Mouse (Mus musculus) liver, postnatal 0 days (tissue): Measurements from ENCODE around the gene Tet1. TPM values are rescaled to one million over a fixed set of nuclear protein-coding genes. Genes with fewer than 3 reads are reported as not detected.

ENCODE experiments used
- ATAC-seq: fragments of 200-750 bp; cut with Nextera tagmentation; 2 replicates; pipeline ENCODE4 v1.8.0; 2017; ENCODE audit warnings: mild to moderate bottlenecking, moderate library complexity
- DNase-seq: peaks from one replicate; pipeline ENCODE4 v3.0.0-alpha.2; 2016
- H3K27ac ChIP-seq: fragments of 300-500 bp; sonication (generic); 2 replicates; pipeline ENCODE4 v1.5.1; 2014; ENCODE audit warnings: antibody characterized with exemption, moderate library complexity, mild to moderate bottlenecking, low read depth
- H3K27me3 ChIP-seq: fragments of 300-500 bp; sonication (generic); 2 replicates; pipeline ENCODE4 v1.6.1; 2014; ENCODE audit warnings: low read length, control low read depth, mixed read lengths; ENCODE audit not compliant: insufficient read depth
- H3K36me3 ChIP-seq: fragments of 300-500 bp; sonication (generic); replicated peaks from 2 replicates; pipeline ENCODE4 v1.6.1; 2014; ENCODE audit warnings: mild to moderate bottlenecking, control low read depth, low read length, moderate library complexity, mixed read lengths; ENCODE audit not compliant: insufficient read depth
- H3K4me1 ChIP-seq: fragments of 300-500 bp; sonication (generic); 2 replicates; pipeline ENCODE4 v1.6.1; 2014; ENCODE audit warnings: antibody characterized with exemption, mild to moderate bottlenecking, control low read depth; ENCODE audit not compliant: insufficient read depth
- H3K4me2 ChIP-seq: fragments of 300-500 bp; sonication (generic); 2 replicates; pipeline ENCODE4 v1.6.1; 2014; ENCODE audit warnings: low read depth, mild to moderate bottlenecking, low read length, moderate library complexity, mixed read lengths
- H3K4me3 ChIP-seq: fragments of 300-500 bp; sonication (generic); 2 replicates; pipeline ENCODE4 v1.5.1; 2014; ENCODE audit warnings: low read depth, low read length
- H3K9ac ChIP-seq: fragments of 300-500 bp; sonication (generic); replicated peaks from 2 replicates; pipeline ENCODE4 v1.6.1; 2014; ENCODE audit warnings: mild to moderate bottlenecking, moderate library complexity
- H3K9me3 ChIP-seq: fragments of 300-500 bp; sonication (generic); 2 replicates; pipeline ENCODE4 v1.6.1; 2016; ENCODE audit warnings: mild to moderate bottlenecking, control low read depth, low read length, mixed read lengths
- CTCF ChIP-seq: sonication (generic); IDR thresholded peaks from 2 replicates; pipeline ENCODE4 v1.5.1; 2016; ENCODE audit warnings: antibody characterized with exemption, low read depth
- EP300 ChIP-seq: IDR thresholded peaks from 2 replicates; pipeline ENCODE4 v1.6.1; 2016; ENCODE audit warnings: antibody characterized with exemption, low read depth, mild to moderate bottlenecking
- WGBS: fragments of 180-500 bp; shearing (Covaris S2); extraction: QIAGEN DNeasy Blood & Tissue Kit; methylation state at CpG from one replicate; pipeline ENCODE4 v1.1.7; 2014; ENCODE audit not compliant: insufficient replicate concordance; 5-methylcytosine and 5-hydroxymethylcytosine counted together
- polyA plus RNA-seq: library from polyadenylated mRNA; unstranded; fragments of >200 nt; fragmentation: Nextera tagmentation; extraction: Ambion mirVana; gene quantifications from 2 replicates; pipeline ENCODE4 v1.2.1, GENCODE M21; 2015

The Tet1 gene
- polyA plus RNA-seq, 1 experiment from 2014 or later: 0.97 TPM

DNA sequence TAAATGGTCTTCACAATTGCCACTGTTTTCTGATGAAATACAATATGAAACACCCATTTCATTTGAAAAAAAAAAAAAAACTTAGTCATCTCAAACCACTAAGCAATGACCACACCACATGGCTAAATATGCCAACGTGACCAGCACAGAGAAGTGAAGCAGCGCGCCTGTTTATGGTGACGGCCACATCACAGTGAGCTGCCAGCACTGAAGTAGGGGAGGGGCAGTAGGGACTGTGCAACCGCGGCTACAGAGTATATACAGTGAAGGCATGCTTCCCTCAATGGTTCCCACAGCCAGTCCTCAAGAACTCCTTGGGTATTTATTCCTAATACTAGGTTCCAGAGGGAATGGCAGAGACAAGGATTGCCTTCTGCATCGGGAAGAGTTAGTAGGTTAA, 100.5 kb downstream of the Tet1 start:
- no peaks in the 10 kb centered on the region for H3K27me3 ChIP-seq
- DNase-seq: no peak
- no peaks in the 10 kb centered on the region for H3K9me3 ChIP-seq
- TF ChIP-seq CTCF (no peak), EP300 (no peak)
- H3K9ac ChIP-seq: no peak overlapping the region
- 86% methylated on average over 7 of the region's 7 CpGs for WGBS
- H3K27ac ChIP-seq: no peak overlapping the region
- ATAC-seq: no peak
- H3K4me1 ChIP-seq: no peaks in the 10 kb centered on the region
- no peak overlapping the region for H3K4me2 ChIP-seq
- H3K4me3 ChIP-seq: no peak overlapping the region
- H3K36me3 ChIP-seq: 0 out of 2 replicates have a peak, but pooled peaks cover under 1% of the 10 kb centered on the region

DNA sequence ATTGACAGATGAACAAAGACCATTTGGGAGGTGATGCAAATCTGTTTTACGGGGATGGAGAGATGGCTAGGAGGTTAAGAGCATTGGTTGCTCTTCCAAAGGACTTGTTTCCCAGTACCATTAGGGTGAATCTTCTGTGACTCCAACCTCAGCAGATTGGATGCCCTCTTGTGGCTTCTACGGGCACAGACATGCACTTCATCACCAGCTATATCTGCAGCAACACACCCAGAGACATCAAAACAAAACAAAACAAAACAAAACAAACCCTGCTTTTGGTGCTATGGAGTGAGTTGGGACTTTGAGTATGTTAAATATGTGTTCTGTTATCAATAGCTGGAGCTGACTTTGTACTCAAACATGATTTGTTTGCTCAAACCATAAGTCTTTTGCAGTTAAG, 104.7 kb downstream of the Tet1 start:
- H3K4me2 ChIP-seq: no peak overlapping the region
- no peak overlapping the region for H3K27ac ChIP-seq
- peak; percentile 59 for TF ChIP-seq CTCF
- no peak for TF ChIP-seq EP300
- WGBS: 67% methylated on average over 2 of the region's 2 CpGs
- no peaks in the 10 kb centered on the region for H3K36me3 ChIP-seq
- no peaks in the 10 kb centered on the region for H3K4me1 ChIP-seq
- no peak overlapping the region for H3K4me3 ChIP-seq
- ATAC-seq (no peak), DNase-seq (no peak)
- H3K9ac ChIP-seq: no peak overlapping the region
- H3K9me3 ChIP-seq: no peaks in the 10 kb centered on the region
- no peaks in the 10 kb centered on the region for H3K27me3 ChIP-seq

DNA sequence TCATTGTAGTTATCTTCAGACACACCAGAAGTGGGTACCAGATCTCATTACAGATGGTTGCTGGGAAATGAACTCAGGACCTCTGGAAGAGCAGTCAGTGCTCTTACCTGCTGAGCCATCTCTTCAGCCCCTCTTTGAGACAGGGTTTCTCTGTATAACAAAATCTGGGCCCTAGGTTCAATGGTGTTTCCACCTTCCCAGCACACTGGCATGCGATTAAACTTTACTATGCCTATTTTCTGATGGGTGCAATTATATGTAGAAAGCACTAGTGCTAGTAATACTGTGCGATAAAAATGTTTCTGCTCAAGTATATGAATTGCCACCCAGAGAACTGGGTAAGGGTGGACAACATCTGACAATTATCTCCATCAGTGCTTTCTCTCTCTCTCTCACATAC, 105.5 kb downstream of the Tet1 start:
- Histone ChIP-seq H3K4me2 (no peak overlapping the region), H3K9me3 (no peaks in the 10 kb centered on the region), H3K27me3 (no peaks in the 10 kb centered on the region), H3K4me1 (no peaks in the 10 kb centered on the region), H3K4me3 (no peak overlapping the region), H3K27ac (no peak overlapping the region), H3K9ac (no peak overlapping the region), H3K36me3 (no peaks in the 10 kb centered on the region)
- 91% methylated on average over 2 of the region's 2 CpGs for WGBS
- no peak for TF ChIP-seq CTCF
- TF ChIP-seq EP300: no peak
- ATAC-seq (no peak), DNase-seq (no peak)

DNA sequence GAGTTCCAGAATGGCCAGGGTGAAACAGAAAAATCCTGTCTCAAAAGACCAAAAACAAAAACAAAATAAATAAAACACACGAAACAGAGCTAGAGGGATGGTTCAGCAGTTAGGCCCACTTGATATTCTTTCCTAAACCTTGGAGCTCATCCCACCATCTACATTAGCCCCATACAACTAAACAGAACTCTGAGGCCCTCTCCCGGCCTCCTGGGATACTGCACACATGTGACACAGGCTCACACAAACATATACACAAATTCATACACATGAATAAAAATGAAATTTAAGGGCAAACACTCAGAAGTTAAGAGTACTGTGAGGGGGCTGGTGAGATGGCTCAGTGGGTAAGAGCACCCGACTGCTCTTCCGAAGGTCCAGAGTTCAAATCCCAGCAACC, 114.6 kb downstream of the Tet1 start:
- Histone ChIP-seq H3K4me2 (no peak overlapping the region), H3K4me1 (peaks cover 15% of the 10 kb centered on the region), H3K9me3 (no peaks in the 10 kb centered on the region), H3K27ac (no peak overlapping the region), H3K36me3 (peaks cover 9% of the 10 kb centered on the region), H3K27me3 (no peaks in the 10 kb centered on the region), H3K4me3 (no peak overlapping the region), H3K9ac (no peak overlapping the region)
- TF ChIP-seq EP300 (no peak), CTCF (no peak)
- 94% methylated on average over 4 of the region's 4 CpGs for WGBS
- no peak for ATAC-seq
- no peak for DNase-seq

DNA sequence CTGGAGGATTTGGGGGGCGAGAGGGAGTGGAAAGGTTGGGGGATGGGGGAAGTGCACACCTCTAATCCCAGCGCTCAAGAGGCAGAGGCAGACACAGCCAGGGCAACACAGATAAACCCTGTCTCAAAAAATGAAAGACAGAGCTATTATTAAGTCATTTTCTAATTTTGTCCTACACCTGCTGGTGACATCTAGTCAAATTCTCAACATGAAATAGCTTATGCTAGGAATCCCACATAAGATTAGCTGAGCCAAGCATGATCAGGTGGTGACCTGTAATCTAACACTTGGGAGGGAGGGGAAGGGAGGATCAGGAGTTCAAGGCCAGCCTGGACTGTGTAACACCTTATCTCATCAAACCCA, 115.7 kb downstream of the Tet1 start:
- H3K27me3 ChIP-seq: no peaks in the 10 kb centered on the region
- TF ChIP-seq EP300 (no peak), CTCF (no peak)
- H3K9me3 ChIP-seq: no peaks in the 10 kb centered on the region
- H3K9ac ChIP-seq: peak overlapping the region; percentile 96
- peaks cover 15% of the 10 kb centered on the region for H3K4me1 ChIP-seq
- peak overlapping the region; percentile 97 for H3K27ac ChIP-seq
- peak overlapping the region; percentile 90 for H3K4me2 ChIP-seq
- DNase-seq (no peak), ATAC-seq (no peak)
- 49% methylated on average over 2 of the region's 2 CpGs for WGBS
- peaks cover 20% of the 10 kb centered on the region for H3K36me3 ChIP-seq
- H3K4me3 ChIP-seq: peak overlapping the region; percentile 87

DNA sequence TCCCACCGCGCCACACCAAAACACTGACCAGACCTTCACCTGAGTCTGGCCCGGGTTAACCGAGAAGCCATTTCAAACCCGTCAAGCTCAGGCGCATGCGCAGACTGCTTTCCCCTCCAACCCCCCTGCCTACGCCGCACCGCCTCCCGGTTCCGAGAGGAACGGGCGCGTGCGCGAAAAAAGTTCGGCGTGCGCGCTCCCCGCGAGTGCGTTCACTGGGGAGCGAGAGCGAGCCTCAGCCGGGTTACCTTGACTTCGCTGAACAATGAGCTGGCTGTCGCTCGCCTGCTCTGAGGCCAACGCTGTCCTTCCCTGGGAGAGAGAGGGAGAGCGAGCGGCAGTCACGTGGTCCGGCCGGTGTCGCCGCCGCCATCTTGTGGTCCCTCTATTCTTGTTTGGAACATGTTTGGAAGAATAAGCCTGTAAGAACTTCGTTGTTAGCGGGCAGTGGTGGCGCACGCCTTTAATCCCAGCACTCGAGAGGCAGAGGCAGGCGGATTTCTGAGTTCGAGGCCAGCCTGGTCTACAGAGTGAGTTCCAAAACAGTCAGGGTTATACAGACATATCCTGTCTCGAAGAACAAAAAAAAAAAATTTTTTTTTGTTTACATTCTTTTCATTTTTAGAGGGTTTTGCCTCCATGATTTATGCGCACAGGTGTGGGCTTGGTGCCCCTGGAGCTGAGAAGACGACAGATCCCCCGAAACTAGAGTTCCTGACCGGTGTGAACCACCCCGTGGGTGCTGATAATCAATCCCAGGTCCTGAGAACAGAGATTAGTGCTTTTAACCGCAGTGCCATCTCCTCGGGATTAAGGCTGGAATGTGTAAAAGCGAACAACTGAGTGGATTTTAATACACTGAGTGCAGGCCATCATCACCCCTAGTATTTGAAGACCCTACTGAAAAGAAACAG, 116.4 kb downstream of the Tet1 start, which contains the start of gene Ccar1:
Gene Ccar1 (minus strand): TSS at position 110 of the 914 bp plus-strand sequence.
- H3K4me3 ChIP-seq: peak within 1 kb of the TSS; percentile 87
- no peaks in the 10 kb centered on the region for H3K27me3 ChIP-seq
- DNase-seq: peak; percentile 99
- H3K9me3 ChIP-seq: no peaks in the 10 kb centered on the region
- H3K4me2 ChIP-seq: peak within 1 kb of the TSS; percentile 90
- H3K27ac ChIP-seq: peak within 1 kb of the TSS; percentile 97
- TF ChIP-seq CTCF (peak; percentile 34; the same call in 1 of the 2 replicates), EP300 (0 out of 2 replicates have a peak, but pooled peaks have one; percentile 7)
- peaks cover 15% of the 10 kb centered on the region for H3K4me1 ChIP-seq
- H3K9ac ChIP-seq: peak within 1 kb of the TSS; percentile 96
- 4% methylated on average over 55 of the region's 55 CpGs for WGBS
- ATAC-seq: peak; percentile 95
- H3K36me3 ChIP-seq: peaks cover 26% of the 10 kb centered on the region
